Mouse (Mus musculus): ENCODE data around the gene Mfsd4a. TPM values are rescaled to one million over a fixed set of nuclear protein-coding genes. Genes with fewer than 3 reads are reported as not detected.
A peak's percentile ranks its signal among the peaks of the same experiment; 100 is the strongest.

Mfsd4a gene
- polyA plus RNA-seq (2012; rRNA removed): 73.5 and 84.7 TPM in 2 replicates

GRCm38 (mm10) chr1:132067261-132068255 lies at the start of gene Mfsd4a:
Gene Mfsd4a, minus strand, starts transcription at chr1:132068062.
- H3K4me3 ChIP-seq (ENCODE audit: insufficient read depth, low read length): peak within 1 kb of the TSS; percentile 79
- peak within 1 kb of the TSS; percentile 92 for H3K27ac ChIP-seq (ENCODE audit: insufficient read depth, low read length)
- H3K4me1 ChIP-seq (ENCODE audit: control insufficient read depth, insufficient read depth, low read length): no peaks in the 10 kb centered on the region; the same call in 1 of the 2 replicates
- TF ChIP-seq POLR2A (IDR thresholded peaks at IDR 0.05; ENCODE audit: extremely low read depth, insufficient read depth, low read length) (0 out of 2 replicates have a peak, but pooled peaks have one; percentile 24), CTCF (IDR thresholded peaks at IDR 0.05; ENCODE audit: extremely low read depth, insufficient read depth, low read length) (no peak)

- peak; percentile 85 for TF ChIP-seq CTCF (IDR thresholded peaks at IDR 0.05; ENCODE audit: extremely low read depth, insufficient read depth, low read length)
- no peak for TF ChIP-seq POLR2A (IDR thresholded peaks at IDR 0.05; ENCODE audit: extremely low read depth, insufficient read depth, low read length)
Observed at GRCm38 (mm10) chr1:132116606-132117005, 48.7 kb upstream of the Mfsd4a start.

GRCm38 (mm10) chr1:132113098-132113497 lies 45.2 kb upstream of the Mfsd4a start:
- H3K4me3 ChIP-seq (ENCODE audit: insufficient read depth, low read length): no peak overlapping the region
- TF ChIP-seq CTCF (IDR thresholded peaks at IDR 0.05; ENCODE audit: extremely low read depth, insufficient read depth, low read length) (no peak), POLR2A (IDR thresholded peaks at IDR 0.05; ENCODE audit: extremely low read depth, insufficient read depth, low read length) (no peak)
- no peak overlapping the region for H3K27ac ChIP-seq (ENCODE audit: insufficient read depth, low read length)
- H3K4me1 ChIP-seq (ENCODE audit: control insufficient read depth, insufficient read depth, low read length): no peaks in the 10 kb centered on the region

More at GRCm38 (mm10) chr1:132116606-132117005, 48.7 kb upstream of the Mfsd4a start:
- Histone ChIP-seq H3K4me1 (ENCODE audit: control insufficient read depth, insufficient read depth, low read length) (0 out of 2 replicates have a peak, but pooled peaks cover 1% of the 10 kb centered on the region), H3K27ac (ENCODE audit: insufficient read depth, low read length) (no peak overlapping the region), H3K4me3 (ENCODE audit: insufficient read depth, low read length) (no peak overlapping the region)

GRCm38 (mm10) chr1:132112426-132112825 lies 44.6 kb upstream of the Mfsd4a start:
- TF ChIP-seq POLR2A (IDR thresholded peaks at IDR 0.05; ENCODE audit: extremely low read depth, insufficient read depth, low read length): no peak
- TF ChIP-seq CTCF (IDR thresholded peaks at IDR 0.05; ENCODE audit: extremely low read depth, insufficient read depth, low read length): no peak
- Histone ChIP-seq H3K4me1 (ENCODE audit: control insufficient read depth, insufficient read depth, low read length) (no peaks in the 10 kb centered on the region), H3K4me3 (ENCODE audit: insufficient read depth, low read length) (no peak overlapping the region), H3K27ac (ENCODE audit: insufficient read depth, low read length) (no peak overlapping the region)

GRCm38 (mm10) chr1:132111411-132111810 lies 43.5 kb upstream of the Mfsd4a start:
- H3K4me1 ChIP-seq (ENCODE audit: control insufficient read depth, insufficient read depth, low read length): no peaks in the 10 kb centered on the region
- no peak for TF ChIP-seq CTCF (IDR thresholded peaks at IDR 0.05; ENCODE audit: extremely low read depth, insufficient read depth, low read length)
- no peak for TF ChIP-seq POLR2A (IDR thresholded peaks at IDR 0.05; ENCODE audit: extremely low read depth, insufficient read depth, low read length)
- H3K27ac ChIP-seq (ENCODE audit: insufficient read depth, low read length): no peak overlapping the region
- no peak overlapping the region for H3K4me3 ChIP-seq (ENCODE audit: insufficient read depth, low read length)

- Histone ChIP-seq H3K27ac (ENCODE audit: insufficient read depth, low read length) (no peak overlapping the region), H3K4me3 (ENCODE audit: insufficient read depth, low read length) (no peak overlapping the region), H3K4me1 (ENCODE audit: control insufficient read depth, insufficient read depth, low read length) (no peaks in the 10 kb centered on the region)
- TF ChIP-seq POLR2A (IDR thresholded peaks at IDR 0.05; ENCODE audit: extremely low read depth, insufficient read depth, low read length) (no peak), CTCF (IDR thresholded peaks at IDR 0.05; ENCODE audit: extremely low read depth, insufficient read depth, low read length) (no peak)
Observed at GRCm38 (mm10) chr1:132109368-132109767, 41.5 kb upstream of the Mfsd4a start.

- H3K4me3 ChIP-seq (ENCODE audit: insufficient read depth, low read length): no peak overlapping the region
- H3K27ac ChIP-seq (ENCODE audit: insufficient read depth, low read length): no peak overlapping the region
- H3K4me1 ChIP-seq (ENCODE audit: control insufficient read depth, insufficient read depth, low read length): 0 out of 2 replicates have a peak, but pooled peaks cover 1% of the 10 kb centered on the region
- TF ChIP-seq CTCF (IDR thresholded peaks at IDR 0.05; ENCODE audit: extremely low read depth, insufficient read depth, low read length) (no peak), POLR2A (IDR thresholded peaks at IDR 0.05; ENCODE audit: extremely low read depth, insufficient read depth, low read length) (no peak)
Observed at GRCm38 (mm10) chr1:132104353-132104752, 36.5 kb upstream of the Mfsd4a start.

GRCm38 (mm10) chr1:132101953-132102697 lies 34.3 kb upstream of the Mfsd4a start:
- peaks cover 3% of the 10 kb centered on the region; the same call in 1 of the 2 replicates for H3K4me1 ChIP-seq (ENCODE audit: control insufficient read depth, insufficient read depth, low read length)
- no peak overlapping the region for H3K4me3 ChIP-seq (ENCODE audit: insufficient read depth, low read length)
- TF ChIP-seq CTCF (IDR thresholded peaks at IDR 0.05; ENCODE audit: extremely low read depth, insufficient read depth, low read length) (no peak), POLR2A (IDR thresholded peaks at IDR 0.05; ENCODE audit: extremely low read depth, insufficient read depth, low read length) (no peak)
- H3K27ac ChIP-seq (ENCODE audit: insufficient read depth, low read length): no peak overlapping the region

GRCm38 (mm10) chr1:132099775-132100174 lies 31.9 kb upstream of the Mfsd4a start:
- Histone ChIP-seq H3K4me3 (ENCODE audit: insufficient read depth, low read length) (no peak overlapping the region), H3K27ac (ENCODE audit: insufficient read depth, low read length) (no peak overlapping the region), H3K4me1 (ENCODE audit: control insufficient read depth, insufficient read depth, low read length) (peaks cover 3% of the 10 kb centered on the region; the same call in 1 of the 2 replicates)
- TF ChIP-seq POLR2A (IDR thresholded peaks at IDR 0.05; ENCODE audit: extremely low read depth, insufficient read depth, low read length): no peak
- TF ChIP-seq CTCF (IDR thresholded peaks at IDR 0.05; ENCODE audit: extremely low read depth, insufficient read depth, low read length): no peak
